Mouse (Mus musculus) embryonic facial prominence, embryonic 12.5 days (tissue): Measurements from ENCODE around the gene Znrf1. TPM values are rescaled to one million over a fixed set of nuclear protein-coding genes. Genes with fewer than 3 reads are reported as not detected.

ENCODE experiments used
- ATAC-seq: fragments of 200-750 bp; cut with Nextera tagmentation; 2 replicates; pipeline ENCODE4 v1.8.0; 2017; ENCODE audit not compliant: insufficient number of reproducible peaks, insufficient read depth, low FRiP score, low TSS enrichment
- H3K27ac ChIP-seq: fragments of 300-500 bp; sonication (generic); 2 replicates; pipeline ENCODE4 v1.5.1; 2016; ENCODE audit warnings: mild to moderate bottlenecking
- H3K27me3 ChIP-seq: fragments of 300-500 bp; sonication (generic); 2 replicates; pipeline ENCODE4 v1.6.1; 2016; ENCODE audit warnings: mild to moderate bottlenecking, moderate library complexity
- H3K36me3 ChIP-seq: fragments of 300-500 bp; sonication (generic); 2 replicates; pipeline ENCODE4 v1.6.1; 2016; ENCODE audit warnings: mild to moderate bottlenecking
- H3K4me1 ChIP-seq: fragments of 300-500 bp; sonication (generic); 2 replicates; pipeline ENCODE4 v1.6.1; 2016
- H3K4me2 ChIP-seq: fragments of 300-500 bp; sonication (generic); replicated peaks from 2 replicates; pipeline ENCODE4 v1.6.1; 2016; ENCODE audit warnings: mild to moderate bottlenecking, moderate library complexity
- H3K4me3 ChIP-seq: fragments of 300-500 bp; sonication (generic); 2 replicates; pipeline ENCODE4 v1.5.1; 2016; ENCODE audit warnings: mild to moderate bottlenecking
- H3K9ac ChIP-seq: fragments of 300-500 bp; sonication (generic); 2 replicates; pipeline ENCODE4 v1.6.1; 2016; ENCODE audit warnings: mild to moderate bottlenecking, moderate library complexity
- H3K9me3 ChIP-seq: fragments of 300-500 bp; sonication (generic); 2 replicates; pipeline ENCODE4 v1.6.1; 2016; ENCODE audit warnings: mild to moderate bottlenecking, moderate library complexity
- WGBS: fragments of 180-500 bp; shearing (Covaris S2); methylation state at CpG from one replicate; pipeline ENCODE4 v1.1.7; 2016; 5-methylcytosine and 5-hydroxymethylcytosine counted together
- polyA plus RNA-seq: library from polyadenylated mRNA; unstranded; fragments of >200 nt; fragmentation: Nextera tagmentation; extraction: Ambion mirVana; gene quantifications from 2 replicates; pipeline ENCODE4 v1.2.1, GENCODE M21; 2016

Znrf1 gene
- polyA plus RNA-seq, 1 experiment from 2014 or later: 79.5 TPM

- WGBS: 79% methylated on average over 7 of the region's 7 CpGs
- H3K36me3 ChIP-seq: no peaks in the 10 kb centered on the region
- H3K9me3 ChIP-seq: no peaks in the 10 kb centered on the region
- ATAC-seq: no peak
- H3K9ac ChIP-seq: no peak overlapping the region
- no peaks in the 10 kb centered on the region for H3K27me3 ChIP-seq
- H3K4me2 ChIP-seq: no peak overlapping the region
- H3K27ac ChIP-seq: no peak overlapping the region
- H3K4me3 ChIP-seq: no peak overlapping the region
- H3K4me1 ChIP-seq: peaks cover 7% of the 10 kb centered on the region; the same call in 1 of the 2 replicates
Measured at GRCm38 (mm10) chr8:111512941-111513340, 23.0 kb upstream of the Znrf1 start.

DNA sequence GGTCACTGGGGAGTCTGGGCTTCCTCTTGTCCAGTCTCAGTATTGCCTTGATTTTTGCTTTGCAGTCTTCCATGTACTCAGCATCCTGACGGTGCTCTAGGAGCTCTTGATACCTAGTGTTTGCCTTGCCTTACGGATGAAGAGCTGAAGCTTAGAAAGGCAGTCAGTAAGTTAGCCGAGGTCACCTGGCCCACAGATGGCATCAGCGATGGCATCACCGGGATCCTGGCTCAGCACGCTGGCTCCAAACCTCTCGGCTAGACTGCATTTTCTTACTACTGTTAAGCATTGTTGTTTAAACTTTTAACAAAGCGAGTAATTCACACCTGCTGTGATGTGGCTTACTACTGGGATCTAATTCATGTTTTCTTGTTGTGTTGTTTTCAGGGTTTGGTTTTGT is 22.5 kb upstream of the Znrf1 start:
- H3K27me3 ChIP-seq: no peaks in the 10 kb centered on the region
- no peak overlapping the region for H3K4me3 ChIP-seq
- no peak overlapping the region for H3K4me2 ChIP-seq
- no peaks in the 10 kb centered on the region for H3K9me3 ChIP-seq
- H3K4me1 ChIP-seq: peaks cover 7% of the 10 kb centered on the region; the same call in 1 of the 2 replicates
- ATAC-seq: no peak
- no peak overlapping the region for H3K9ac ChIP-seq
- WGBS: 77% methylated on average over 8 of the region's 8 CpGs
- H3K36me3 ChIP-seq: no peaks in the 10 kb centered on the region
- H3K27ac ChIP-seq: no peak overlapping the region

DNA sequence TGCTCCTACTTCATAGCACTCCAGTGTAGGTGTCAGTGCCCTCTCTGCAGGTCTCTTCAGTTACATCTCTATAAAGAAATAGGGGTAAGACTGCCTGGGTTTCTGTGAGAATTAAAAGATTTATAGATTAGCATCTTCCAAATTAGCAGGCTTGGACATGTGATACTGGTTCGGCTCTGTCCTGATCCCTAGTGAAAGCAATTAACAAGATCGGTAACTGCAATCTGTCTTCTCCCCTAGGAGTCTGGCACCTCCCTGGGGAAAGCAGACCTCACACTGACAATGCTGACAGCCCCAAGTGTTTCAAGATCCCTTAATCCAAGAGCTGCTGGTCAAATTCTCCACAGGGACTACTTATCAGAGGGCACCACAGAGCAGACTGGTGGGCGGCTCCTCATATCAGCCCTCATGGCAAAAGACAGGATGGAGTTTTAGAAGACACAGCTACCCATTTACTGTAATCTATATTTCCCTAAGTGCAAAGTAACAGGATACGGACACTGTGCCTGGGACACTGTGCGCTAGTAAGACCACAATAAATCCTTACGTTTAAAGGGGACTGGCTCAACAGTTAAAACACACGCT is 19.4 kb upstream of the Znrf1 start:
- H3K4me3 ChIP-seq: no peak overlapping the region
- H3K9me3 ChIP-seq: no peaks in the 10 kb centered on the region
- no peaks in the 10 kb centered on the region for H3K36me3 ChIP-seq
- WGBS: 75% methylated on average over 7 of the region's 7 CpGs
- H3K4me2 ChIP-seq: no peak overlapping the region
- H3K4me1 ChIP-seq: 0 out of 2 replicates have a peak, but pooled peaks cover 9% of the 10 kb centered on the region
- ATAC-seq: no peak
- no peak overlapping the region for H3K9ac ChIP-seq
- no peak overlapping the region for H3K27ac ChIP-seq
- H3K27me3 ChIP-seq: no peaks in the 10 kb centered on the region

DNA sequence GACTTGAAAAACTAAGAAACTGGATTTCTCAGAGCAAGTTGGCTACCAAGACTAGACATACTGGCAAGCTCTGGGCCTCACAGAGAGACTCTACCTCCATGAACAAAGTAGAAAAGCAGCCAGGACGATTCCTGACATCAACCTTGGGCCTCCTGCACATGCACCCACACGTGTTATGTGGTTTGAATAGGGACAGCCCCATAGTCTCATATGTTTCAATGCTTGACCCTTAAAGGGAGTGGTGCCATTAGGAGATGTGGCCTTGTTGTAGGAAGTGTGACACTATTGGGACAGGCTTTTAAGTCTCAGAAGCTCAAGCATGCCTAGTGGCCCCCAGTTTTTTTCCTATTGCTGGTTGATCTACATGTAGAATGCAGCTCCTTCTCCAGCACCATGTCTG is 18.4 kb upstream of the Znrf1 start:
- H3K4me3 ChIP-seq: no peak overlapping the region
- no peaks in the 10 kb centered on the region for H3K36me3 ChIP-seq
- H3K9ac ChIP-seq: no peak overlapping the region
- no peak for ATAC-seq
- H3K4me2 ChIP-seq: no peak overlapping the region
- WGBS: 91% methylated on average over 2 of the region's 2 CpGs
- H3K9me3 ChIP-seq: no peaks in the 10 kb centered on the region
- H3K27me3 ChIP-seq: no peaks in the 10 kb centered on the region
- 0 out of 2 replicates have a peak, but pooled peaks cover 9% of the 10 kb centered on the region for H3K4me1 ChIP-seq
- H3K27ac ChIP-seq: no peak overlapping the region

DNA sequence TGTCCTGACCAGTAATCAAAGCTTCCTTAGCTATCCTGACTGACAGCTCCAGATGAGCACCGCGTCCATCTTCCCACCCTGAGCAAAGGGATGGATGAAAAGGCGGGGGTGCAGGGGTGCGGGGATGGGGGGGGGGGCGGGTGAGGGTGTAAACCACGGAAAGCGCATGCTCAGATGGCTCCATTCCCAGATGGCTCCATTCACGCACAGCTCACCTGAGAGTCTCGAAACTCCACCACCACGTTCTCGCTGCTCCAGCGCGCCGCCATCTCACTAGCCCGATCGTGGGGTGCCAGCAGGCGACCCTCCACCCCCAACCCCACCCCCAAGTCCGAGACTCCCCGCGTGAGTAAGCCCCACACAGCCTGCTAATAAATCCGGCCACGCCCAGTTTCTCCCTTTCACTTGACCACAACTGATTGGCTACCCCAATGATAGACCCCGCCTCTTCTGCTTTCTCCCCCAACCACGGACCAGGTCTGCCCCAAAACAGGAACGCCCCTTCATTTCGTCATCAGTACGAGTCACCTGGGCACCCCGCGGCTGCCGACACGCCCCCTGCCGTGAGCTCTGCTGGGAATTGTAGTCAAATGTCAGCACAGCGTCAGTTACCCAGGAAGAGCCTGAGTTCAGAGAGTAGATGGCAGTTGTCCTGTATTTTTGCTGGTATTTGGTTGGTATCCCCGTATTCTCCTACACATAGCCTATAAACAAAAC is 14.0 kb upstream of the Znrf1 start, which contains the start of gene Wdr59:
TSS of gene Wdr59 (minus strand) at position 380 of the 717 bp plus-strand sequence.
- H3K9ac ChIP-seq: peak within 1 kb of the TSS; percentile 54
- no peaks in the 10 kb centered on the region for H3K36me3 ChIP-seq
- no peak within 1 kb of the TSS for H3K27ac ChIP-seq
- peak; percentile 99 for ATAC-seq
- under 1% methylated on average over 34 of the region's 34 CpGs for WGBS
- H3K9me3 ChIP-seq: no peaks in the 10 kb centered on the region
- 0 out of 2 replicates have a peak, but pooled peaks cover 9% of the 10 kb centered on the region for H3K4me1 ChIP-seq
- peak within 1 kb of the TSS; percentile 66 for H3K4me3 ChIP-seq
- H3K27me3 ChIP-seq: no peaks in the 10 kb centered on the region
- H3K4me2 ChIP-seq: peak within 1 kb of the TSS; percentile 68

- Histone ChIP-seq H3K9ac (no peak overlapping the region), H3K36me3 (no peaks in the 10 kb centered on the region), H3K27me3 (no peaks in the 10 kb centered on the region), H3K27ac (no peak overlapping the region), H3K4me2 (no peak overlapping the region), H3K4me3 (no peak overlapping the region), H3K9me3 (no peaks in the 10 kb centered on the region), H3K4me1 (no peaks in the 10 kb centered on the region)
- 68% methylated on average over 6 of the region's 6 CpGs for WGBS
- no peak for ATAC-seq
Measured at GRCm38 (mm10) chr8:111526403-111527024, 9.4 kb upstream of the Znrf1 start.

DNA sequence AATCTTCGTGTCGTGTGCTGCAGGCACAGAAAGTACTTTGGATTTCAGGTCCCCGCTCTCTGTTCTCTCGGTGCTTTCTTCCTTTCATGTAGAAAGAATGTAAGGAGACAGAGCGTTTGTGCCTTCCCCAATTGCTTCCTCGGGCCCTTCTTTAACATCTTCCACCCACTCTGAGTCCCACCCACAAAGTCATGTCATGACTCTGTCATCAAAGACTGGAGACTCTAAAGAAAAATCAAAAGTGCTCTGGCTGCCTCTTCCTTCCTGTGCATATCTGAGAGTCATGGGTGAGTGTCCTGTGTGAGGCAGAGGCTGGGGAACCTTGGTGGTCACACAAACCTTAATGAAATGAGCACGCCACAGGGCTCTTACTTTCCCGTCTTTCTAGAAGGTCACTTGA is 8.7 kb upstream of the Znrf1 start:
- no peak for ATAC-seq
- no peaks in the 10 kb centered on the region for H3K27me3 ChIP-seq
- no peak overlapping the region for H3K4me3 ChIP-seq
- H3K9ac ChIP-seq: no peak overlapping the region
- H3K4me1 ChIP-seq: no peaks in the 10 kb centered on the region
- H3K4me2 ChIP-seq: no peak overlapping the region
- 76% methylated on average over 8 of the region's 8 CpGs for WGBS
- H3K9me3 ChIP-seq: no peaks in the 10 kb centered on the region
- H3K36me3 ChIP-seq: no peaks in the 10 kb centered on the region
- no peak overlapping the region for H3K27ac ChIP-seq

GRCm38 (mm10) chr8:111528071-111528470 is 7.8 kb upstream of the Znrf1 start:
- Histone ChIP-seq H3K27ac (no peak overlapping the region), H3K4me1 (no peaks in the 10 kb centered on the region), H3K9ac (no peak overlapping the region), H3K36me3 (no peaks in the 10 kb centered on the region), H3K4me2 (no peak overlapping the region), H3K27me3 (no peaks in the 10 kb centered on the region), H3K4me3 (no peak overlapping the region), H3K9me3 (no peaks in the 10 kb centered on the region)
- 82% methylated on average over 5 of the region's 5 CpGs for WGBS
- ATAC-seq: no peak

DNA sequence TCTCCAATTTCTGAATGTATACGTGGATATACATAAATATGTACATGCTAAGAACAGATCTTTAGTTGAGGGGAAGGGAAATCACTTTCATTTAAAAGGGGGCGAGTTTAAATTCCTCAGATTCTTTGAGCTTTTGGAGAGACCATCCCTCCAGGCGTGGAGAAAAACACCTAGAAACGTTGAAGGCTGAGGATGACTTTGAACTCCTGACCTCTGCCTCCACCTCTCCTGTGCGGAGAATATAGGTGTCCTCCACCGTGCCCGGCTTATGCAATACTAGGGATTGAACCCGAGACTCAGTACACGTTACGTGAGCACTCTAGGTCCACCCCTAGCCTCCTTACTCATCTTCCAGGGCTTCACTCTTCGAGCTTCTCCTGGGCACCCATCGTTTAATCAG is 4.7 kb upstream of the Znrf1 start:
- H3K4me3 ChIP-seq: no peak overlapping the region
- H3K4me1 ChIP-seq: no peaks in the 10 kb centered on the region
- H3K9ac ChIP-seq: no peak overlapping the region
- H3K36me3 ChIP-seq: no peaks in the 10 kb centered on the region
- H3K27ac ChIP-seq: no peak overlapping the region
- 70% methylated on average over 12 of the region's 12 CpGs for WGBS
- no peaks in the 10 kb centered on the region for H3K27me3 ChIP-seq
- no peak overlapping the region for H3K4me2 ChIP-seq
- ATAC-seq: no peak
- no peaks in the 10 kb centered on the region for H3K9me3 ChIP-seq

DNA sequence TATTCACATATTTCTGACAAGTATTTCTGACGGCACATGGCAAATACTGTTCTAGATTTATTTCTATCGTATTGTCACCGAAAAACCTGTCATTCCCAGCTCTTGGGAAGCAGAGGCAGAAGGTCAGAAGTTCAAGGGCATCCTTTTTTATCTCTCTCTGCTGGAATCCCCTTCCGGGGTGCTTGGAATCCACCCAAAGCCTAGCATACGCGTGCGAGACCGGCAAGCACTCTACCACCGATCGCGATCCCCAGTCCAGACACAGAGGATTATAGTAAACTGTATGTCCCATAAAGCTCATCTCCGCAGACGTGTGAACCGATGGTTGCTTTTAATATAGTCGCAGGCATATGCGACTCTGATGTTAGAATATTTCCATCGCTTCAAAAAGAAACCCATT is 4.3 kb upstream of the Znrf1 start:
- Histone ChIP-seq H3K4me3 (no peak overlapping the region), H3K4me2 (no peak overlapping the region), H3K4me1 (no peaks in the 10 kb centered on the region), H3K27ac (no peak overlapping the region), H3K36me3 (no peaks in the 10 kb centered on the region), H3K9ac (no peak overlapping the region), H3K27me3 (no peaks in the 10 kb centered on the region), H3K9me3 (no peaks in the 10 kb centered on the region)
- no peak for ATAC-seq
- WGBS: 87% methylated on average over 17 of the region's 17 CpGs

DNA sequence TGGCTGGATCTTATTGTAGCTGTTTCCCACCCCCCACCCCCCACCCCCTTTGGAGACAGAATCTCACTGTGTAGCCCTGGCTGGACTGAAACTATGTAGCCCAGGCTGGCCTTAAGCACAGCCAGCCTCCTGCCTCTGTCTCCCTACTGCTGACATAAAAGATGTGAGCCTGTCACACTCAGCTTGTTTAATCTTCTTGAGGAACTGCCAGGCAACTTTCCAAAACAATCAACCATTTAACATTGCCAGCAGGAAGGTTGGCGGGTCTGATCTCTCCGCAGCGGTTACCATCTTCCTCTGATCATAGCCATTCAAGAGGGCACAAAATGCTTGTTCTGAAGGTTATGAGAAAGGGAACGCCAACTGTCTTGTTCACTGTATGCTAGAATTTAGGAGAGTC is 2.4 kb upstream of the Znrf1 start:
- no peak for ATAC-seq
- Histone ChIP-seq H3K27me3 (no peaks in the 10 kb centered on the region), H3K36me3 (no peaks in the 10 kb centered on the region), H3K4me2 (no peak overlapping the region), H3K27ac (no peak overlapping the region), H3K4me3 (no peak overlapping the region), H3K4me1 (peaks cover 4% of the 10 kb centered on the region), H3K9ac (no peak overlapping the region), H3K9me3 (no peaks in the 10 kb centered on the region)
- whole genome bisulfite sequencing: 85% methylated on average over 4 of the region's 4 CpGs

GRCm38 (mm10) chr8:111535491-111535890 is 406 bp upstream of the Znrf1 start:
- ATAC-seq: no peak
- 42% methylated on average over 5 of the region's 5 CpGs for WGBS
- H3K9me3 ChIP-seq: no peaks in the 10 kb centered on the region
- peak overlapping the region; percentile 91 for H3K4me3 ChIP-seq
- no peak overlapping the region; the same call in 1 of the 2 replicates for H3K9ac ChIP-seq
- no peak overlapping the region for H3K27ac ChIP-seq
- peaks cover 22% of the 10 kb centered on the region for H3K4me1 ChIP-seq
- peak overlapping the region; percentile 65 for H3K4me2 ChIP-seq
- no peaks in the 10 kb centered on the region for H3K27me3 ChIP-seq
- H3K36me3 ChIP-seq: no peaks in the 10 kb centered on the region
